Mouse (Mus musculus) kidney, adult 2 months (tissue): ENCODE data around the gene Mrpl28. TPM values are rescaled to one million over a fixed set of nuclear protein-coding genes. Genes with fewer than 3 reads are reported as not detected.
"Not testable (repeated sequence)": the region's sequence is repeated elsewhere in the genome, so short reads cannot be mapped to it uniquely, and the experiment has no call there.

Experiments used
- DNase-seq: peaks from one replicate; pipeline ENCODE4 v3.0.0; 2021
- H3K27ac ChIP-seq: fragments of 200-500 bp; 2 replicates; pipeline ENCODE4 v1.5.1; 2012; ENCODE audit warnings: low read depth, low read length, control low read depth, inconsistent platforms; ENCODE audit not compliant: insufficient read depth
- H3K27me3 ChIP-seq: fragments of 200-500 bp; replicated peaks from 2 replicates; pipeline ENCODE4 v1.6.1; 2012; ENCODE audit warnings: mild to moderate bottlenecking, moderate library complexity, low read length, inconsistent platforms; ENCODE audit not compliant: control insufficient read depth, insufficient read depth
- H3K36me3 ChIP-seq: fragments of 200-500 bp; 2 replicates; pipeline ENCODE4 v1.6.1; 2012; ENCODE audit warnings: mild to moderate bottlenecking, moderate library complexity, low read length, inconsistent platforms; ENCODE audit not compliant: control insufficient read depth, insufficient read depth
- H3K4me1 ChIP-seq: fragments of 200-500 bp; 2 replicates; pipeline ENCODE4 v1.6.1; 2011; ENCODE audit warnings: low read length; ENCODE audit not compliant: control insufficient read depth, insufficient read depth
- H3K4me3 ChIP-seq: fragments of 200-500 bp; 2 replicates; pipeline ENCODE4 v1.5.1; 2011; ENCODE audit warnings: mild to moderate bottlenecking, low read depth, low read length, control low read depth; ENCODE audit not compliant: insufficient read depth
- CTCF ChIP-seq: fragments of 200-500 bp; conservative IDR thresholded peaks from 2 replicates; pipeline ENCODE4 v1.5.1; 2011; ENCODE audit warnings: low read depth, mild to moderate bottlenecking, control low read depth, low read length, moderate library complexity, mixed read lengths; ENCODE audit not compliant: insufficient read depth, insufficient read length
- POLR2A ChIP-seq: fragments of 200-500 bp; IDR thresholded peaks from one replicate; pipeline ENCODE4 v1.6.1; 2011; ENCODE audit warnings: low read depth, low read length, control low read depth
- WGBS: fragments of 180-500 bp; shearing (Covaris S2); methylation state at CpG from one replicate; pipeline ENCODE4 v1.1.7; 2018; 5-methylcytosine and 5-hydroxymethylcytosine counted together
- polyA plus RNA-seq: library from polyadenylated mRNA; depleted of rRNA; stranded (reverse); fragments of >200 nt; gene quantifications from 2 replicates; pipeline ENCODE4 v1.2.3, GENCODE M21; 2012

Mrpl28 gene
- polyA plus RNA-seq, 1 experiment, result 137 TPM

DNA sequence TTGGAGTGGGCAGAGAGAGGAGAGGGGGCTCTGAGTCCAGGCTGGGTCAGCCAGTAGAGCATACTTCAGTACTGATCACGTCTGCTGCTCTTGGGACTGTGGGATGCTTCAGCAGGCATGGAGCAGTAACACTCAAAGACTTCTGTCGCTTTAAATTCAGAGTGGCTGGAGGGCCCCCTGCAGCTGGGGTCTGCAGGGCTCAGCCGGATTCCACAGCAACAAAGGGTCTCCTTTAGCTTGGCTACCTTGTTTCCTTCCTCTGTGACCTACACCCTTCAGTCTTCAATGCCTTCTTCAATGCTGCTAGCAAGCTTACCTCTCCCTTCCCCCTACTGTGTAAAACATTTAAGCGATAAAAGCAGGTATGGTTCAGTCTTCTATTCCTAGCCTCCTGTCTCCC is 12.3 kb upstream of the Mrpl28 start:
- no peak for DNase-seq
- TF ChIP-seq POLR2A, result no peak
- TF ChIP-seq CTCF, result no peak
- Histone ChIP-seq H3K4me1 (no peaks in the 10 kb centered on the region; the same call in 1 of the 2 replicates), H3K27me3 (no peaks in the 10 kb centered on the region), H3K27ac (no peak overlapping the region), H3K4me3 (no peak overlapping the region), H3K36me3 (no peaks in the 10 kb centered on the region)
- 60% methylated on average over 4 of the region's 4 CpGs for WGBS

DNA sequence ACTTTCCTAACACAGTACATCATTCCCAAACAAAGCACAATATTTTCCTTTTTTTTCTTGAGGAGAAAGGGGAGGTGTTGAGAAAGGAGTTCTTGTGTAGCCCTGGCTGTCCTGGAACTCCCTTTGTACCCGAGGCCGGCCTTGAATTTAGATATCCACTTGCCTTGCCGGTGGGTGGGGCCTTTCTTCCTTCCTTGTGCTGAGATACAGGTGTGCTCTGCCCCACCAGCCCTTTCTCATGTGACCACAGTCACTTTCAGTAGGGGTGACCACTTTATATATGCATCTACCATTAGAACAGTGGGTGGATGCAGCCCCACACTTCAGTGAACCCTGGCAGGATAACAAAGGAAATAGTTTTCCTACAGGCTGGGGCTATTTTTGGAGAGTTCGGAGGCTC is 11.6 kb upstream of the Mrpl28 start:
- Histone ChIP-seq H3K4me3 (no peak overlapping the region), H3K36me3 (no peaks in the 10 kb centered on the region), H3K27ac (no peak overlapping the region), H3K27me3 (no peaks in the 10 kb centered on the region), H3K4me1 (peaks cover 5% of the 10 kb centered on the region)
- no peak for TF ChIP-seq POLR2A
- TF ChIP-seq CTCF, result no peak
- WGBS, result 53% methylated on average over 4 of the region's 4 CpGs
- DNase-seq, result no peak

DNA sequence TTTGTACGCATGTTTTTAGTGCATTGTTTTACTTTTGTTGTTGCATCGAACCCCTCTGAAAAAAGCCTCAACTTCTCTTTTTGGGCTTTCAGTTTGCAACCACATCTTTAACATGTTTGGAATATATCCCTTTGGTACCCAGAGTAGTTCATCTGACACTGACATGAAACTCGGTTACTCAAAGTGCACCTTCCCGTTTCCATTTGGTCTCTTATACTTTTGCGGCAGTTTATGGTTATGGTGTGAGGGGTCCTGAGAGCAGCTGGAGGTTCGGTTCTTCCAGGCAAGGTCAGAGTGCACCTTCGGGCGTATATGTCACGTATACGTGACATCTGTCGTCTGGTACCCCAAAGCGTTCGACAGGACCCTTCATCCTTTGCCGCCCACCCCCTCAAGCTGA is 10.5 kb upstream of the Mrpl28 start:
- Histone ChIP-seq H3K36me3 (no peaks in the 10 kb centered on the region), H3K4me3 (peak overlapping the region; percentile 77), H3K27ac (peak overlapping the region; percentile 14), H3K27me3 (no peaks in the 10 kb centered on the region), H3K4me1 (peaks cover 5% of the 10 kb centered on the region)
- TF ChIP-seq POLR2A, result no peak
- no peak for TF ChIP-seq CTCF
- DNase-seq, result no peak
- 27% methylated on average over 14 of the region's 14 CpGs for WGBS

DNA sequence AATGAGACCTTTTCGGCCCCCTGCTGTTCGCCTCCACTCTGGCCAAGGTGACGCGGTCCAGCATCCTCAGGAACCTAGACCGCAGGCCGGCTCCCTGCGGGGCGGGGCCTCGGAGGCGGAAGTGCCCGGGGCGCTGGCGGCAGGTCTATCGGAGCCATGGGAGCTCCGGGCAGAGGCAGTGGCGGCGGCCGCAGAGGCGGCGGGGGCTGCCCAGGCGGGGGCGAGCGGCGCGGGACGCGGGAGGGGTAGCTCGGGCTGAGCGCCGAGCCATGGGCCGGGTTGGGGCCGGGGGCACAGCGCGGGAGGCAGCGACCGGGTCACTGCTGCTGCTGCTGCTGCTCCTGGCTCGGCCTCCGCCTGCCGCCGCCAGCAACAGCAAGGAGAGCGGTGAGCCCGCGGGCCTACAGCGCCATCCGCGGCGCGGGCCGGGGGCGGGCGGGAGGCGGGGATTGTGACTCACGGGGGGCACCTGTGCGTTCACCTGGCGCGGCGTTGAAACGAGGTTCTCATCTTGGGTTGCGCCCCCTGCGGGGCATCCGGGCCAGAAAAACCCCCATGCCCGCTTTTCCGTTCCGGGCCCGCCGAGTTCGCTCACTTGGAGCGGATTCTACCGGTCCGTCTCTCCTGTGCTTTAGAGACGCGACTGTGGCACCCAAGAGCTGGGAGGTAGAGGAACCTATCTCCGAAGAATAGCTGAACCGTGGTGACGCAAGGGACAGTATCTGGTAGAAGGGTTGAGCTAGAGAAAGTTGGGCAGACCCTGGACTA is 9.9 kb upstream of the Mrpl28 start, which contains the start of gene Tmem8:
Gene Tmem8 (plus strand): TSS at position 119 of the 768 bp plus-strand sequence.
- no peaks in the 10 kb centered on the region for H3K36me3 ChIP-seq
- H3K27me3 ChIP-seq, result no peaks in the 10 kb centered on the region
- peaks cover 5% of the 10 kb centered on the region for H3K4me1 ChIP-seq
- WGBS, result under 1% methylated on average over 67 of the region's 75 CpGs
- peak within 1 kb of the TSS; percentile 77 for H3K4me3 ChIP-seq
- H3K27ac ChIP-seq, result peak within 1 kb of the TSS; percentile 97
- DNase-seq, result peak; percentile 89
- TF ChIP-seq CTCF (no peak; the same call in 1 of the 2 replicates), POLR2A (no peak)

DNA sequence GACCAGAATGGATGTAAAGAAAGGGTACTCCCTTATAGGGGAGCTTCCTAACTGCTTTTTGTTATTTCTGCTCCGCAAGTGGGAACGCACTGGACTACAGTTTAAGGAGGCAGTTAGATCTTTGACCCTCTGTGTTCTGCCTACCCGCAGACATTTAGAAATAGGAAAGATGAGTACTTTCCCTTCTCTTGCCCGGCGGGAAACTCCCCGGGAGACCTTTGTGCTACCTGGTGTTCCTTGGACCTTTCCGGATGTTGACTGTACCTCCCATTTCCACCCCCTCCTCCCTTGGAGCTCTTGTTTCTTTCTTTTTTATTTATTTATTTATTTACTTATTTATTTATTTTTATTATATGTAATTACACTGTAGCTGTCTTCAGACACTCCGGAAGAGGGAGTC is 9.2 kb upstream of the Mrpl28 start:
- Histone ChIP-seq H3K27me3 (no peaks in the 10 kb centered on the region), H3K27ac (peak overlapping the region; percentile 97), H3K4me1 (peaks cover 5% of the 10 kb centered on the region), H3K4me3 (peak overlapping the region; percentile 77), H3K36me3 (no peaks in the 10 kb centered on the region)
- 16% methylated on average over 8 of the region's 8 CpGs for WGBS
- peak; percentile 84 for DNase-seq
- TF ChIP-seq CTCF, result no peak
- TF ChIP-seq POLR2A, result no peak

DNA sequence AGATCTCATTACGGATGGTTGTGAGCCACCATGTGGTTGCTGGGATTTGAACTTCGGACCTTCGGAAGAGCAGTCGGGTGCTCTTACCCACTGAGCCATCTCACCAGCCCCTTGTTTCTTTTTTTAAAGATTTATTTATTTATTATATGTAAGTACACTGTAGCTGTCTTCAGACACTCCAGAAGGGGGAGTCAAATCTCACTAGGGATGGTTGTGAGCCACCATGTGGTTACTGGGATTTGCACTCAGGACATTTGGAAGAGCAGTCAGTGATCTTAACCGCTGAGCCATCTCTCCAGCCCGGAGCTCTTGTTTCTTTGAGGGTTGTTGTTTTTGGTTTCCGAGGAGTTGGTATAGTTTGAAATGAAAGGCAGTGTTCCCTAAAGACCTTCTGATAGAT is 8.8 kb upstream of the Mrpl28 start:
- Histone ChIP-seq H3K27ac (peak overlapping the region; percentile 79), H3K4me3 (peak overlapping the region; percentile 14; the same call in 1 of the 2 replicates)
- H3K27me3 ChIP-seq, H3K4me1 ChIP-seq, H3K36me3 ChIP-seq: not testable (repeated sequence)
- DNase-seq, result peak; percentile 40
- WGBS, result 58% methylated on average over 7 of the region's 7 CpGs

DNA sequence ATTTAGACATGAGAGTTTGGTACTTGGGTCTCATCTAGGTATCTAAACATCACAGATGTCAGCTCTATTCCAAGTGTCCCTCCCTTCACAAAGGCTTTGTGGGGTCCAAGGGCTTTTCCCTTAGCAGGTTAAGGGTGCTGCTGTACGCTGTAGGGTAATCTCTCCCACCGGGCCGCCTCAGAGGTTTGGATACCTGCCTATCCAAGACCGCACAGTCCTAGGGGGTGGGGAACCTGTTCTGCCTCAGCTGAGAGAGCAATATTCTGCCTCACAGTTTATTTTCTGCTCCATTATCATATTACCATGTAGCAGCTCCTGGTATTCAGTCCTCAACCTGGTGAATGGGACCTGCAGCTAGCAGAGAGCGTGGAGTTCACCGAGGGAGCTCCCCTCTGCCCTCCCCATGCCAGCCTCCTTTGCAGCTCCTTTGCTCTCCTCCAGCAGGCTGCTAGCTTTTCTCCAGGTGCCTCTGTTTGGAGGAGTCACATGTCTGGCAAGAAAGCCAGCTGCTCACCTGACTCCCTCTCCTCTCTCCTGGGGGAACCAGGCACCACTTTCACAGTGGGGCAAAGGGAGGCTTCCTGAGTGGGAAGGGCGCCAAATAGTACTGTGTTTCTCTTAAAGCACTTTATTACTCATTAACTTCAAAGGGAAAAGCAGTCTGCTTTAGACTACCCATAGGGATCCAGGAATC is 7.9 kb upstream of the Mrpl28 start:
- peaks cover 5% of the 10 kb centered on the region for H3K4me1 ChIP-seq
- peak overlapping the region; percentile 79 for H3K27ac ChIP-seq
- no peaks in the 10 kb centered on the region for H3K27me3 ChIP-seq
- peak; percentile 97 for DNase-seq
- no peaks in the 10 kb centered on the region for H3K36me3 ChIP-seq
- TF ChIP-seq CTCF (no peak), POLR2A (peak; percentile 73)
- H3K4me3 ChIP-seq, result peak overlapping the region; percentile 14; the same call in 1 of the 2 replicates
- WGBS, result 38% methylated on average over 7 of the region's 7 CpGs
